Mouse (Mus musculus) megakaryocyte, embryonic 14.5 days (primary cell): ENCODE results near the gene Adcyap1r1.

Experiments used
- FLI1 ChIP-seq: IDR thresholded peaks from 2 replicates; pipeline ENCODE4 v1.6.1; 2012; ENCODE audit warnings: low read length, inconsistent platforms, mixed read lengths
- GATA1 ChIP-seq: IDR thresholded peaks from 3 replicates; pipeline ENCODE4 v1.6.1; 2012; ENCODE audit warnings: mixed read lengths, low read length, inconsistent platforms, borderline replicate concordance

DNA sequence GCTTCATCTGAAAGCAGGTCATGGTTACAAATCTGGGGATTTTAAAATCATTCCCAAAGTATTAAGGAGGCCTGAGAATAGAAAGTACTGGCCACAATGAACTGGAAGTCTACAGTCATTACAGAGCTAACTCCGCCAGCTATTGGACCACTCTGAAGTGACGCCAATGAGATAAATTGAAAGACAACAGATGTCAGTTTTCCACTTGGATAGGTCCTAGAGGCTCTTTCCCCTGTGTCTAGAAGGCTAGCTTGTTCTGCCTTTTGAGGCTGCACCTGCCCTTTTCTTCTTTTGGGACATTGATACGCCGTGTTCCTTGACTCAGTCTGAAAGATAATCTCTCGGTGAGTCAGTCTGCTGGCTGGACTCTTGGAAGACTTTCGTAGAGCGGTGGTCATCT lies 50.5 kb downstream of the Adcyap1r1 start:
- no peak for TF ChIP-seq GATA1
- no peak for TF ChIP-seq FLI1
